Mouse (Mus musculus) left cerebral cortex, postnatal 25 days (tissue): Measurements from ENCODE around the gene Ptpn11. TPM values are rescaled to one million over a fixed set of nuclear protein-coding genes. Genes with fewer than 3 reads are reported as not detected.

ENCODE experiments used
- DNase-seq, 2 experiments: peaks; one replicate each; pipeline ENCODE4 v3.0.0; 2022; ENCODE audit warnings: low spot score in 2 of 2, mixed read lengths in 1 of 2
- intact Hi-C: fragments of 180-260 bp; cut with DNase I; formaldehyde crosslinking; loops from one replicate; pipeline ENCODE4 v1.15.1; 2025
- total RNA-seq, 2 experiments: library from RNA; stranded (reverse); gene quantifications; 2 replicates each; pipeline ENCODE4 v1.2.3; 2021

Gene Ptpn11
- total RNA-seq, 2 experiments from 2014 or later = 91.0 to 91.6 TPM

DNA sequence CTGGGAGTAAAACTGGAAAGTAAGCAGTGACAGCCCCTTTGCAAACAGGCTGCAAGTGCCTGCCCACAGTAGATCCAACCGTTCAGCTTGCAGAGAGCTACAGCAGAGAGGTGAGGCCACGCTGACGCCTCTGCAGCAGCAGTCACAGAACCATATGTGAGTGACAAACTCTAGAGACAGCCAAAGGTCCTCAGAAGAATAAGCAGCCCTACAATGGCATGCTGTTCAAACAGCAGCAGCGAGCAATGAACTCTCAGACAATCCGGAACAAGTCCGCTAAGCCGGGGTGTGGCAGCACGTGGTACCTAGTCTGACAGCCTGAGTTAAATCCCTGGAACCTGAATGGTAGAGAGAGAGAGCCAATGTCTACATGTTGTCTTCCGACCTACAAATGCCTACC, 2.0 kb downstream of the Ptpn11 start:
- DNase-seq = peak in 1 of 2 experiments; percentile 50
- intact Hi-C loops = no loop called here

- intact Hi-C loops = no loop called here
- no peak for DNase-seq
Observed at GRCm38 (mm10) chr5:121188265-121188664, 2.9 kb downstream of the Ptpn11 start.

DNA sequence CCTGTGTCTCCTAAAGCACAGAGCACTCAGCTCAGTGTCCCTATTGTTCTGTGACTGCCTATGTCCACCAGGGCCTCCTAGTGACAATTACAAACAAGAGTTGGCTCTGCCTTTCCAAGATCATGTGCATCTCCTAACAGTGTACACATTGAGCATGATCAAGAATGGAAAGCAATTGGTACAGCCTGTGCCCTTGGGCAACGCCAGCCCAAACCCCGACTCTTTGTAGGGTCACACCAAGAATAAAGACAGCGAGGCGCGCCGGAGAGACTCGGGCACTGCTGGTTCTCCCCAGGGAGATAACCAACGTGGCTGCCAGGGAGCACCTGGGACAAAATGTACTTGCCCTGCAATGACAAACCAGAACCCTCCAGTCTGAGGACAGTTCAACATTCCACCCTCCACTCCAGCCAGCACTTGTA, 3.6 kb downstream of the Ptpn11 start:
- intact Hi-C loops = no loop called here
- peak in 1 of 2 experiments; percentile 34 for DNase-seq

GRCm38 (mm10) chr5:121184945-121185551, 6.1 kb downstream of the Ptpn11 start:
- intact Hi-C loops = no loop called here
- DNase-seq = peak in 1 of 2 experiments; percentile 33

DNA sequence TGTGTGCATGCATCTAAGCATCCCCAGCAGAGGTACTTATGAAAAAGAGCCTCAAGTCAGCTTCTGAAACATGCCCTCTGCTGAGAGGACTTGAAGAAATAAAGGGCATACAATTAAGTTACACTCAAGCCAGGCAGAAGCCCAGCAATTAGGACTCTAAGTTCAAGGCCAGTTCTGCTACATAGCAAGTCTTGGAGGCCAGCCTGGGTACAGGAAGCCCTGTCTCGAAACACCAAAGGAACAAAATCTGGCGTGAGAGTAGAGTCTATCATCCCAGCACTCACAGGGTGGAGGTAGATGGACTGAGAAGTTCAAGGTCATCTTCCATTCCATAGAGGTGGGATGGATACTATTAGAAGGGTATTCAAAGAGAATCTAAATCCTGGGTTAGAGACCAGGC, 6.8 kb downstream of the Ptpn11 start:
- DNase-seq = no peak
- intact Hi-C loops = no loop called here

DNA sequence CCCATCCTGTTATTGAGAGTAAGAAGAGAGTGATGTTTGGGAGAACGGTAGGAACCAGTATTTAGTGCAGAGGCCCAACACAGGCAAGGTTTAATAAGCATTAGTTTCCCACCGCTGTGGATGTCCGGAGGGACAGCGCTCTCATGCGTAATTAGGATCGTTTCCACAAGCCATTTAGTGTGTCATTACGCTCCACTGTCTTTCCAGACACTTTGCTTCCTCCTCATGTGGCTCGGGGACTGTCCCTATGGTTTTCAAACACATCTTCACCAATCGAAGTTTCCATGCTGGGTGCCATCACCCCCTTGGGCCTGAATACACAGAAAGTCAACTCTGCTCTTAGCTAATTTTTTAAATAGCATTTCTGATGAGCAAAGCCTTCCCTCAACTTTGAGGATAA, 7.9 kb downstream of the Ptpn11 start:
- intact Hi-C loops = no loop called here
- DNase-seq = no peak

DNA sequence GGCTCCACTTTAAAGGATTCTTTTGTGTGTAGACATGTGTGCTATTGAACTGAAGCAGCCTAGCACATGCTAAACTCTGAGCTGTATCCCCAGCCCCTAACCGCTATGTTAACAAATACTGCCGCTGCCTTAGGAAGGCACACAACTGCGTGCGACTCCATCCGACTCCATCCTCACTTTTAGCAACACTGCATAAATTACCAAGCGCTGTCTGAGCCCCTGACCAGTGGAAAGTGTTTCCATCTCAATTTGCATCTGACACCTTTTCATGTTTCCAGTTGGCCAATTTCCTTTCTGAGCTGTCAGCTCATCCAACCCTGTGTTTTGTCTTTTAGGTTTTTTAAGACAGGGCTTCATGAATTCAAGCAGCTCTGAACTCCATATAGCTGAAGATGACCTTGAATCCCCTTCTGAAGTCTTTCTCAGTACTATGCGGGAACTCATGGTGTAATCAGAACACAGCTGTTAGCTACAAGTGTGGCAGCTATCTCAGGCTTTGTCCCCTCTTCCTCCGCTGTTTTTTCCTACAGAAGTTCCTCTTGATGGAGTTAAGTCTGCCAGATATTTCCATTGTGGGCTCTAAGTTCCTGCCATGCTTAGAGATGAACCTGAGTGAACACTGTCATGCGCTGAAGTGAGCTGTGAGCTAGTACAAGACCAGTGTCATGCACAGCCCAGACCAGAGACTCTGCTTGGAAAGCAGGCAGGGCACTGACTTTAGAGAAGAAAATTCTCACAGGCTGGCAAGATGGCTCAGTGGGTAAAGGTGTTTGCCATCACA, 11.9 kb downstream of the Ptpn11 start:
- intact Hi-C loops = loop anchor here (10.0 kb wide), 1 partner anchor 364 kb away; the partner anchor contains the start of gene Oas1c
- peak in 1 of 2 experiments; percentile 46 for DNase-seq

DNA sequence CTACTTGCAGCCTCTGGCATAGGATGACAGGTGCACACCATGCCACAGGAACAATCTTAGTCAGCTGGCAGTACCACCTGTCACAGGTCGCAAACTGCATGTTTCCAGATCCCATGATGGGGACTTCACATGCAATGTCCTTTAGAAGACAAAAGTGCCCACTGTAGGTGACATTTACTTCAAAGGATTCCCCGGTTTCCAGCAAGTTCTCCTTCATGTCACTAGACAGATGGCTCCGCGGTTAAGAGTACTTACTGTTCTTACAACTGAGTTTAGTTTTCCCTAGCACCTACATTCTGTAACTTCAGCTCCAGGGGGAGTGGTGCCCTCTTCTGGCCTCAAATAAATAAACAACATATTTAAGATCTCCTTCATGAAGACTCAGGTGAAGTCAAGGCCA, 18.4 kb downstream of the Ptpn11 start:
- intact Hi-C loops = loop anchor here (5.0 to 10.0 kb wide), 2 partner anchors 221 to 358 kb away; partner anchors contain the start of gene Oas1c
- peak in 1 of 2 experiments; percentile 49 for DNase-seq

GRCm38 (mm10) chr5:121169588-121169987, 21.6 kb downstream of the Ptpn11 start:
- intact Hi-C loops = no loop called here
- no peak for DNase-seq

DNA sequence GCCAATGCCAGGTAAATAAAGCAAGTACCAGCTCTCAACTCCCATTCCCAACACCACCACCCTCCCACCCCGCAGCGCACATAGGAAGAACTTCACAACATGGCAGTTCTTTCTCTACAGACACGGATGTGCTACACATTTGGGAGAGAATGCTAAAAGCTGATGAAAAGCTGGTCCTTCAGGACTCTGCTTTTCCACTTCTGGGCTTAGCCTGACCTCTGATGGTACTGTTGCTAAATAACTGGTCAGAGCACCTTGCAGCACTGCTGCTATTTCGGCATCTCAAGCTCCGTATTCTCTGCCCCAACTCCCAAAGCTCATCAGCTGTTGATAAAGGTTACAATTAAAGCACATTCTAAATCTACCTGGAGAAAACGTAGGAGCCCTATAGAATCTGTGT, 24.3 kb downstream of the Ptpn11 start:
- DNase-seq = no peak
- intact Hi-C loops = no loop called here

DNA sequence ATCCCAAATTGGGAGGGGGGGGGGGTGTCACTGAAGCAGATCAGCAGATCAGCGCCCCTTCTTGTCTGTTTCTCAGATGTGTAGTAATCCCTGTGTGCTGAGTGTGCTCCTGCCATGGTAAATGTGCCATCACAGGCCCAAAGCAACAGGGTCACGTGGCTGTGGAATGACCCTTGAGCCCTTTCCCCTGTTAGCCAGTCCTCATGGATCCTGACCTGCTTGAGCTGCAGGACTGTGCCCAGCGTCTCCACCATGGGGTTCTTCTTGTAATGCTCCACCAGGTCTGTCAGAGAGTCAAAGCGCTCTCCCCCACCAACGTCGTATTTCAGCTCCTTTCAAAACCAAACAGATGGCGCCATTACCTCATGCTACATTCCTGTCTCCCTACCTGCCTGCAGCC, 28.3 kb downstream of the Ptpn11 start:
- DNase-seq = no peak
- intact Hi-C loops = loop anchor here (5.0 kb wide), 1 partner anchor 201 kb away; no protein-coding TSS in a partner anchor

DNA sequence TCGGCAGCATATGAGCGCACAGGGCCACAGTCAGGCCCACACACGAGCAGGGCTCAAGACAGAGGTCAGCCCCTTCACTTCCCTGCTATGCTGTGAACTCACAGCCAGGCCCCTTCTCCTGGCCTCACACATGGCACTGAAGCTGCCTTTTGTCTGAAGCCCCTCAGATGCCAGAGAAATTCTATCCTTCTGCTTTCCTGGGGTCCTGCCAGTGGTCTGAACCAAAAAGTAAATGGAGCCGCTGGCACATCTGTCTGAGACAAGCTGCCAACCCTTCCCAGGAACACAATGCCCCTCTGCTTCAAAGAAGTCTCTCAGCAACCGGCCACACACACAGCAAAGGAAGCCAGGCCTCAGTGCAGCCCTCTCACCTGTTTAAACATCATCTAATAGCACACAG, 28.9 kb downstream of the Ptpn11 start:
- no peak for DNase-seq
- intact Hi-C loops = loop anchor here (5.0 kb wide), 1 partner anchor 200 kb away; no protein-coding TSS in a partner anchor

DNA sequence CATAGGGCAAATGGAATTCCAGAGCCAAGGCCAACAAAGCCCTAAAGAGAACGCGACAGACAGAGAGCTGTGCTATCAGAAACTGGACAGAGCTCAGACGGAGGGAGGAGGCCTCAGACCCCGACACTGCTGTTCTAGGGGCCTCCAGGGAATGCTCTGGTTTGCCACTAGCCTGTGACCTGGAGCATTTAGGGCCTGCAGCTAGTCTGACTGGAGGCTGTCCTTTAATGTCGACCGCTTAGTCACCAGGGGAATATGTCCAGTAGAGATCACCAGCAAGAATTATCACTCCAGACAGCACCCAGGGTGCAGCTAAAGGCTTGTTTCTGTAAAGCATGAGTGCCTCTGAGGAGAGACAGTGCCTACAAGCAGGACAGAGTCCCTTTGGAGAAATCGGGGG, 32.2 kb downstream of the Ptpn11 start:
- DNase-seq = no peak
- intact Hi-C loops = no loop called here

- DNase-seq = peak in 1 of 2 experiments; percentile 66
- intact Hi-C loops = no loop called here
Observed at GRCm38 (mm10) chr5:121157489-121157888, 33.7 kb downstream of the Ptpn11 start.

- DNase-seq = no peak
- intact Hi-C loops = no loop called here
Observed at GRCm38 (mm10) chr5:121157017-121157416, 34.2 kb downstream of the Ptpn11 start.

GRCm38 (mm10) chr5:121156121-121156520, 35.1 kb downstream of the Ptpn11 start:
- intact Hi-C loops = no loop called here
- no peak for DNase-seq

DNA sequence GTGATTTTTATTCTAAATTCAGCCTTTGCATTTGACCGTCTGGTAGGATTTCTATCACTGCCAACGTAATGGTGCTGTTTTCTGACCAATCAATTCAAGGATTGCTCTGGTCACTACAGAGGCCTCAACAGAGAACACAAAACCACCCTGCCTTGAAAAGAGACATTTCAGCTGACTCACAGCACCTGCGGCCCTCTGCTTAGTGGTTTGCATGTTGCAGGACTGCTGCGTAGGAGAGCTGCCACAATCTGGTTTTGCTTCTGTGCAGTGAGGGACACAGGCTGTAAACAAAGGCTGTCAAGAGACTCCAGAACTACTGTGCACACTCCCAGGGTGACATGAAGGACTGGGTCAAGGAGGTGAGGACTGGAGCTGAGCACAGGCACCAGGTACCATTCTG, 40.5 kb downstream of the Ptpn11 start:
- DNase-seq = peak in 1 of 2 experiments; percentile 53
- intact Hi-C loops = no loop called here

DNA sequence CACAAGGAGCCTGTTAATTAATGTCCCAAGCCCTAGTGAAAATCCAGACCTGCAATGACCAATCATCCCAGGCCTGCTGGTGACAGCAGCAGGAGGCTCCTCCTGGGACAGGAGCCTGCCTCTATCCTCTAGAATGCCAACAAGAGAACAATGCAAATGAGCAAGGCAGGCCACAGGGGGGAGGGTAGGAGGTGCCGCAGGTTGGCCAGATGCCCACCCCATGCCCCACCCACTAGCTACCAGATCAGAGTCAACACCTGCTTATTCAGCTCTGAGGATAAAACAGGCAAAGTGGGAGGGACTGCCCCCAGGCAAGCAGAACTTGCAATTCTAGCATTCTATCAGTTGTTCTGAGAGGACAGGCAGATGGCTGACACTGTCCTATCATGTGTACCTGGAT, 42.0 kb downstream of the Ptpn11 start:
- DNase-seq = no peak
- intact Hi-C loops = loop anchor here (5.0 kb wide), 1 partner anchor 197 kb away; no protein-coding TSS in a partner anchor

DNA sequence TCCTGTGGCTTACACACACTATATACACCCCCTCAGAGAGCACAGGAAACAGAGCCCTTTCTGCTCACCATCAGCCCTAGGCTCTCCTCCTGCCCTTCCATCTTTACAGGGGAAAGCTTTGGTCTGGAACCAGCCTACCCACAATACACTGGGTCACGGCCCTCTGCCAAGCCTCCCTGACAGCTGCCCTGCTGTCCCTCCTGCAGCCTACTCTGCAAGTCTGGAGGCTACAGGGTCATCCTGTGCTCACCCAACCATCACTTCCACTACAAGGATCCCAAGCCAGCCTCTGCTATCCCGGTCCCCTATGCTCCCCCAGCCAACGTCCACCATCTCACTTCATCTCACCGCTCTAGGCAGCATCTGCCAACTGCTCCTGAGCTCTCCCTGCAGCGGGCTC, 44.9 kb downstream of the Ptpn11 start:
- intact Hi-C loops = loop anchor here (5.0 kb wide), 1 partner anchor 194 kb away; no protein-coding TSS in a partner anchor
- no peak for DNase-seq

DNA sequence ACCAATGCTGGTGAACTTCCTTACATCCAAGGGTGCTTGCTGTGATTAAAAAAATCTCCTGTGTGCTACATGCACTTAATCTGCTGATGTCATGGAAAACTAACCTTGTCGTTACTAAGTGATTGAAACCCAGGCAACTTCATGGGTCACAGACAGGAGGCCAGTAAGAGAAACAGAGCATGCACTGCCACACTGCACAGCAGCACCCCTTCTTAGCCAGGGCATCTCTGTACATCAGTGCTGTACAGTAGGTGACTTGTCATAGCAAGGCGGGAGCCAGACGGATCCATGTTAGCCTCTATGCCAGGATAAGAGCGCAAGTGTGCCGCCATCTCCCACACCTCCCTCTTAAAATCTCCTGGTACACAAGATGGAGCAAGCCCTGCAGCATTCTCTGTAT, 45.6 kb downstream of the Ptpn11 start:
- no peak for DNase-seq
- intact Hi-C loops = loop anchor here (5.0 kb wide), 1 partner anchor 193 kb away; no protein-coding TSS in a partner anchor
